Mouse (Mus musculus) spleen, adult 2 months (tissue): ENCODE results near the gene Spen. TPM values are rescaled to one million over a fixed set of nuclear protein-coding genes. Genes with fewer than 3 reads are reported as not detected.
"Not testable (repeated sequence)": the region's sequence is repeated elsewhere in the genome, so short reads cannot be mapped to it uniquely, and the experiment has no call there.

Experiments used
- DNase-seq, 2 experiments: peaks; one replicate each; pipeline versions ENCODE4 v3.0.0 to v3.0.0-alpha.2; 2012 to 2021; ENCODE audit warnings: low spot score in 2 of 2, low read depth in 1 of 2
- H3K27ac ChIP-seq: fragments of 200-500 bp; 2 replicates; pipeline ENCODE4 v1.5.1; 2012; ENCODE audit warnings: low read length, inconsistent platforms; ENCODE audit not compliant: insufficient read depth
- H3K27me3 ChIP-seq: fragments of 200-500 bp; 2 replicates; pipeline ENCODE4 v1.6.1; 2012; ENCODE audit warnings: mild to moderate bottlenecking, moderate library complexity, low read length, inconsistent platforms; ENCODE audit not compliant: control insufficient read depth, insufficient read depth
- H3K36me3 ChIP-seq: fragments of 200-500 bp; 2 replicates; pipeline ENCODE4 v1.6.1; 2012; ENCODE audit warnings: mild to moderate bottlenecking, low read length, inconsistent platforms; ENCODE audit not compliant: control insufficient read depth, insufficient read depth
- H3K4me1 ChIP-seq: fragments of 200-500 bp; 2 replicates; pipeline ENCODE4 v1.6.1; 2011; ENCODE audit warnings: inconsistent platforms; ENCODE audit not compliant: control insufficient read depth, insufficient read depth, insufficient read length
- H3K4me3 ChIP-seq: fragments of 200-500 bp; 2 replicates; pipeline ENCODE4 v1.5.1; 2011; ENCODE audit warnings: mild to moderate bottlenecking, inconsistent platforms; ENCODE audit not compliant: insufficient read depth, insufficient read length; ENCODE audit errors: extremely low read depth
- CTCF ChIP-seq: fragments of 200-500 bp; IDR thresholded peaks from 2 replicates; pipeline ENCODE4 v1.5.1; 2011; ENCODE audit warnings: mild to moderate bottlenecking, inconsistent platforms; ENCODE audit not compliant: insufficient read depth, insufficient read length, insufficient replicate concordance; ENCODE audit errors: extremely low read depth
- POLR2A ChIP-seq: fragments of 200-500 bp; IDR thresholded peaks from 2 replicates; pipeline ENCODE4 v1.6.1; 2011; ENCODE audit warnings: low read depth, low read length, inconsistent platforms
- WGBS: fragments of 180-500 bp; shearing (Covaris S2); methylation state at CpG from one replicate; pipeline ENCODE4 v1.1.7; 2018; 5-methylcytosine and 5-hydroxymethylcytosine counted together
- polyA plus RNA-seq: library from polyadenylated mRNA; depleted of rRNA; stranded (reverse); fragments of >200 nt; gene quantifications from 2 replicates; pipeline ENCODE4 v1.2.3, GENCODE M21; 2012

The Spen gene
- polyA plus RNA-seq, 1 experiment: 28.2 TPM

GRCm38 (mm10) chr4:141562281-141562680, 23.9 kb upstream of the Spen start:
- no peaks in the 10 kb centered on the region for H3K36me3 ChIP-seq
- peaks cover 3% of the 10 kb centered on the region; the same call in 1 of the 2 replicates for H3K4me1 ChIP-seq
- H3K27me3 ChIP-seq: no peaks in the 10 kb centered on the region
- no peak for TF ChIP-seq POLR2A
- no peak for TF ChIP-seq CTCF
- 91% methylated on average over 11 of the region's 11 CpGs for WGBS
- no peak for DNase-seq
- H3K27ac ChIP-seq: no peak overlapping the region
- H3K4me3 ChIP-seq: no peak overlapping the region

GRCm38 (mm10) chr4:141561331-141561919, 23.0 kb upstream of the Spen start:
- not testable (repeated sequence) for DNase-seq, H3K4me3 ChIP-seq, H3K36me3 ChIP-seq, H3K27me3 ChIP-seq, H3K4me1 ChIP-seq, H3K27ac ChIP-seq
- WGBS: 92% methylated on average over 5 of the region's 5 CpGs

GRCm38 (mm10) chr4:141559898-141560263, 21.5 kb upstream of the Spen start:
- 4% methylated on average over 9 of the region's 9 CpGs for WGBS
- no peaks in the 10 kb centered on the region for H3K36me3 ChIP-seq
- DNase-seq: peak in 1 of 2 experiments; percentile 83
- no peak for TF ChIP-seq POLR2A
- TF ChIP-seq CTCF: peak; percentile 91; the same call in 1 of the 2 replicates
- peaks cover 3% of the 10 kb centered on the region; the same call in 1 of the 2 replicates for H3K4me1 ChIP-seq
- H3K27ac ChIP-seq: peak overlapping the region; percentile 68
- no peaks in the 10 kb centered on the region for H3K27me3 ChIP-seq
- H3K4me3 ChIP-seq: peak overlapping the region; percentile 55

DNA sequence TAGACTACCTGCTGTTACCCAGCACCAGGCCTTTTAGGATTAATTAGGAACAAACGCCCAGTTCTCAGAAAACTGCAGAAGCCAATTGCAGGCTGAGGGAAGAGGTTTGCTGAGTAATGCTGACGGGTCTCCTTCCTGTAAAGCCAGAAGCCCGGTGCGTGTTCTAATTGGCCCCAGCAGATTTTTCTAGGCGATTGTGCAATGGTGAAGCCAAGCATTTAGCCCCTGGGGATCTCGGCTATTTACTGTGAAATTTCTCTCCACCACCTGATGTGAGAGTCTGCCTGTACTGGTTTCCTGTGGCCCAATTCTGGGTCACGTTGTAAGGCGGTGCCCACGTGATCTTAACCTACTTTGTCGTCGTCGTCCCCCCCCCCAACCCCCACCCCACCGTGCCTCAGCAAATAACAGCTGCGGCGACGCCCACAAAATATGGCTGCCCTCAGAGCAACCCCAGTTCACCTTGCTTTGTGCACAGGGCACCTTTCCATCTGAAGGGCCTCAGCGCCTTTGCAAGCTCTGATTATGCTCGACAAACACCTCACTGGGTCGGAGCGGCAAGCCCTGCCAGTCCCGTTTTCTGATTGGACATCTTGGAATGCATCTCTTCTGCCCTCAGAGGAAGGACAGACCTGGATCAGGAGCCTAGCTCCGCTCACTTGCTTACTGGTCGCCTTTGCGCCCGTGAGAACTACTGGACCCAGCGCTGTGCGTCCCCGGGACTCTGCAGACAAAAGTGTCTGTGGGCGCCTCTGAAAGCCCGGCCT, 20.9 kb upstream of the Spen start:
- Histone ChIP-seq H3K27me3 (no peaks in the 10 kb centered on the region), H3K27ac (peak overlapping the region; percentile 76), H3K4me3 (peak overlapping the region; percentile 55), H3K36me3 (no peaks in the 10 kb centered on the region), H3K4me1 (peaks cover 3% of the 10 kb centered on the region; the same call in 1 of the 2 replicates)
- DNase-seq: peak; percentile 71 to 90
- under 1% methylated on average over 30 of the region's 30 CpGs for WGBS
- TF ChIP-seq POLR2A (no peak), CTCF (no peak)

GRCm38 (mm10) chr4:141558658-141559057, 20.3 kb upstream of the Spen start:
- Histone ChIP-seq H3K36me3 (no peaks in the 10 kb centered on the region), H3K4me3 (peak overlapping the region; percentile 38; the same call in 1 of the 2 replicates)
- DNase-seq: peak in 1 of 2 experiments; percentile 16

GRCm38 (mm10) chr4:141556163-141556562, 17.8 kb upstream of the Spen start:
- WGBS: 87% methylated on average over 6 of the region's 6 CpGs
- H3K4me3 ChIP-seq, H3K27ac ChIP-seq, DNase-seq, H3K27me3 ChIP-seq, H3K36me3 ChIP-seq: not testable (repeated sequence)
- H3K4me1 ChIP-seq: peaks cover 11% of the 10 kb centered on the region; the same call in 1 of the 2 replicates

More at GRCm38 (mm10) chr4:141558658-141559057, 20.3 kb upstream of the Spen start:
- TF ChIP-seq POLR2A (no peak), CTCF (no peak)
- peaks cover 3% of the 10 kb centered on the region; the same call in 1 of the 2 replicates for H3K4me1 ChIP-seq
- 5% methylated on average over 16 of the region's 16 CpGs for WGBS
- no peaks in the 10 kb centered on the region for H3K27me3 ChIP-seq
- H3K27ac ChIP-seq: peak overlapping the region; percentile 76

DNA sequence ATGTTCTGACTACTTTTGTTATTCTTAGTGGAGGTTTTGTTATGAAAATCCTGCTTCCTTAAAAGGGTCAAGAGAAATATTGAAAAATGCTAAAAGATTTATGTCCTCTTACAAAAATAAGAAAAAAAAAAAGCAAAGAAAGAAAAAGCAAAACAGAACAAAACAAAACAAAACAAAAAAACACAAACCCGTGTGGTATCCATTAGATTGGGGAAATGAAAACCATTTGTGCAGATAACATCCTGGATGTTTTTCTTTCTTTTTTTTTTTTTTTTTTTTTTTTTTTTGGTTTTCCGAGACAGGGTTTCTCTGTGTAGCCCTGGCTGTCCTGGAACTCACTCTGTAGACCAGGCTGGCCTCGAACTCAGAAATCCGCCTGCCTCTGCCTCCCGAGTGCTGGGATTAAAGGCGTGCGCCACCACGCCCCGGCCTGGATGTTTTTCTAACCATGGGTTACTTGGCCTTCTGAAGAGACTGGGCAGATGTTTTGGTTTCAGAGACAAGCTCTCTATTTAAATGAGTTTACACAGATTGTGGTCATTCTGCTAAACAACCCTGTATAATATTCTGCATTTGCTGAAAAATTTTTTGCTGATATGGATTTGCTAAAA, 16.0 kb upstream of the Spen start:
- not testable (repeated sequence) for DNase-seq, H3K27me3 ChIP-seq, H3K4me3 ChIP-seq, H3K27ac ChIP-seq, H3K36me3 ChIP-seq
- 93% methylated on average over 8 of the region's 9 CpGs for WGBS
- peaks cover 11% of the 10 kb centered on the region; the same call in 1 of the 2 replicates for H3K4me1 ChIP-seq
